Mouse (Mus musculus) heart, postnatal 0 days (tissue): ENCODE results near the gene Shroom3.

ENCODE experiments used
- CTCF ChIP-seq: IDR thresholded peaks from 2 replicates; pipeline ENCODE4 v1.5.1; 2016; ENCODE audit warnings: antibody characterized with exemption, control low read depth, low read depth
- EP300 ChIP-seq: IDR thresholded peaks from 2 replicates; pipeline ENCODE4 v1.6.1; 2016; ENCODE audit warnings: antibody characterized with exemption, low read depth

DNA sequence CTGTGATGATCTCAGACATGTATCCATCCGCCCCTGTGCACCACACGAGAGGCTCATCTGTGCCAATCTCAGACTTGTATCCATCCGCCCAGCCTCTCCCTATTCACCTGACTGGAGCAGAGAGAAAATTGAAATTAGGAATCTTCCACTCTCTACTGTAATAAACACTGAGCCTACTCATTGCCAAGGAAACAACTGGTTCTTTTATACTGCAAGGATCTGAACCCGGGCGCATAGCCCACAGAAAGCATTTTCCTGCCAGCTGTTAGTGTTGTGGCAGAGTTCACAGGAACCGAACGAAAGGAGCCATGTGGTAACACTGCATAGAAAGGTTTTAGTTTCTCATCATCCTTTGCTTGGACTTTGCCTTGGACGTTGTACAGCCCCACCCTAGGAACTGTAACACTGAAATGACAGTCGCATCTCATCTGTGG is 155.1 kb downstream of the Shroom3 start:
- TF ChIP-seq CTCF, result no peak
- TF ChIP-seq EP300, result no peak
